Mouse (Mus musculus) urinary bladder, postnatal 14 days (tissue): Measurements from ENCODE around the gene Gdpd5.
"Not testable (repeated sequence)": the region's sequence is repeated elsewhere in the genome, so short reads cannot be mapped to it uniquely, and the experiment has no call there.

Experiments used
- DNase-seq: peaks from one replicate; pipeline ENCODE4 v3.0.0; 2021; ENCODE audit warnings: low spot score

Gdpd5 gene

DNA sequence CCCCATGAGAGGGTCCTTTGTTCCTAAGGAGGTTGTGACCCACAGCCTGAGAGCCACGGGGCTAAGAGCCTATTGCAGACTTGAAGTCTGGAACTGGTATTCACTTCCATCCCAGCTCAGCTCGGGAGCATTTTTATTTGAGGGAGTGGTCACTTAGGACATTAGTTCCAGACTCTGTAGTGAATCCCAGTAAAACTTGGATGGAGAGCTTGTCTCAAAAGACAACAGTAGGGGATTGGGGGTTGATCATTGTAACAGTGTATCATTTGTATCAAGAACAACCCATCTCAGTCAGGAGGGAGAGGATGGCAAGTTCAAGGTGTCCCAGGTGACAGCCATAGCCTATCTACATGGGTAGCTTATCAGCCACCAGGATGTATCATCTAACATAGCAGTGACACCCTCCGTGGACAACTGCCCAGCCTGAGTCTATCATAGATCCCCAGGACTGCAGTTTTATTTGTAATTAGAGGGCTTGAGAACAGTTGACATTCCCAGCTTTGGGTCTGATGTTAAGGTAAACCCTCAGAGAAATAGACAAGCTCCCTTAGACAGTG, 95.4 kb downstream of the Gdpd5 start:
- no peak for DNase-seq

DNA sequence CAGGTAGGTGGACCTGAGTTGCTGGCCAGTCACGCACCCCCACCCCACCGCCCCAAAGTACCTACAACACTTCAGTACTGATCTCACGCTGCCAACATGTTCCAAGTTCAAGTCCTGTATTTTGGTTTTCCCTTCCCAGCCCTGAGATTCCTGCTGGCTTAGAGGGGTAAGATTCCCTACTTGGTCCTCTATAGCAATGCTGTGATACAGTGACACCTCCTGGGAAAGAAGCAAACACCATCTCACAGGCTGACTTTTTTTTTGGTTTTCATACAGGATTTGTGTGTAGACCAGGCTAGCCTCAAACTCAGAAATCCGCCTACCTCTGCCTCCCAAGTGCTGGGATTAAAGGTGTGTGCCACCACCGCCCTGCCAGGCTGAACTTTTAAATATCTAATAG, 96.0 kb downstream of the Gdpd5 start:
- no peak for DNase-seq

DNA sequence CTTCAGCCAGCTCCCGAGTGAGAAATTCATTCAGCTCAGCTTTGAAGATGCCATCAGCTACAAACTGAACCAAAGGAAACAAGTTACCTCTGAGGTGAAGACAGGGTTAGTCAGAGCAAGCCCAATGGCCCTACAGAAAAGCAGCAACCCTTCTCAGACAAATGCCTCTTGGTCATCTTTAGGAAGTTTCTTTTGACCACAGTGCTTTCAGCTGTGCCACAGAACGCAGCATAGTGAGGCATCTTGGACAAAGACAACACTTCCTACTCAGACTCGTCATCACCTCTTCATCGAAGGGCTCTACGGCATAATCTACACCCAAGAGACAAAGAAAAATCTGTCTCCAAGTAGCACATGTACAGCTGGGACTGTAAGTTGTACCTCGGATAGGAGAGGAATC, 101.4 kb downstream of the Gdpd5 start:
- DNase-seq = no peak

DNA sequence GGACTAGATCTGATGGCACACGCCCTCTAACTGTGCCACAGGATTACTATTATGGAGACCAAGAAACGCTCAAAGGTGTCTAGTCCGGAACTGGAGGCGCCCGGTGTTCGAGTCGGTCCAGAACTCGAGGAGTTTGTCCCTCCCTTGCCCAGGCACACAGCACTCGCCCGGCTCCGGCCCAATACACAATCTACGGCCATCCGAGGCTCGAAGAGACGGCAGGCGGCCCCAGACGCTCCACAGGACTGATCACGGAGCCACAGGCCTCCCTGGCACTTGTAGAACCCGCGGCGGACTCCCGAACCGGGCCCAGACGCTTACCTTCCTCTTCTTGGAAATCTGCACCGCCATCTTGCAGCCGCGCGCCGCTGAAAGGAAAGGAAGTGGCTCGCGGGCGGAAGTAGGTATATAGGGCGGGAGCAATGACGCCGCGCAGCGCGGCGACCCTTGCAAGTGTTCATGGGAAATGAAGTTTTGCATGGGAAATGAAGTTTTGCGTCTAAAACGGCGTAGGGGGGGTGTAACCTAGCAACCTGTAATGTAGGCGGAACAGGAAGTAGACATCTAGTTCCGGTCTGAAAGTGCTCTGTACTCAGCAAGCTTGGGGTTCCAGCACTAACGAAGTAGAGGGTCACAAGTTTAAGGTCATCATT, 102.2 kb downstream of the Gdpd5 start, which contains the start of gene Rps3:
Gene Rps3, minus strand, starts transcription at position 468 of the 653 bp plus-strand sequence.
- DNase-seq = peak; percentile 95

DNA sequence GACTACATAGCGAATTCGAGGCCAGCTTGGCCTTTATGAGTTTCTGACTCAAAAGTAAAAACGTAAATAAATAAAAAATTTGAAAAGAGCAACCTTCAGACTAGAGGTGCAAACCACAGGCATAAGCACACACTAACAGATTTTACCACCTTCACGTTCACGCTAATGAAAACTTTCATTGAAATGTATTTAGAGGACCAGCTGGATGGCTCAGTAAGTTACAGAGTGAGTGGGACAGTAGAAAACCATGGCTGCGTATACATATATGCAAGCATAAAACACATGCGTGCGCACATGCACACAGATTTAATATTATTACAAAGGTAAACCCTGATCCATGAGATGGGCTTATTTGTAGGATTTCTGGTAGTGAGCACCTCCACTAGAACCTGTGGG, 102.7 kb downstream of the Gdpd5 start:
- no peak for DNase-seq

DNA sequence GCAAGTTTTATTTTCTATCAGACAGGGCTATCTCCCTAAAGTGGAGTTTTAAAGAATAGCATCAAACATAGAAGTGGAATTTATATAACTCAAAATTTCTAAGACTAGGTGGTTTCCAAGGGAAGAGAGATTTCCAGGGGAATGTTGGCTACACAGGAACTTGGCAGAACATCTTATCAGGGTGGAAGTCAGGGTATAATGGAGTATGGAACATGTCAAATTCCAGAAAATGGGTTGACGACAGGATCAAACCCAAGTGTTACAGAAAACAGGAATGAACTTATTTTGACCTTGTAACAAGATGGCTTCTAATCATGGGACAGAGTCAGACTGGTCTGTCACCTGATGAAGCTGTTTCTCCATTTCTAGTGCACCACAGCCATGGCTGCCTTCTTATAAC, 103.5 kb downstream of the Gdpd5 start:
- DNase-seq = no peak

DNA sequence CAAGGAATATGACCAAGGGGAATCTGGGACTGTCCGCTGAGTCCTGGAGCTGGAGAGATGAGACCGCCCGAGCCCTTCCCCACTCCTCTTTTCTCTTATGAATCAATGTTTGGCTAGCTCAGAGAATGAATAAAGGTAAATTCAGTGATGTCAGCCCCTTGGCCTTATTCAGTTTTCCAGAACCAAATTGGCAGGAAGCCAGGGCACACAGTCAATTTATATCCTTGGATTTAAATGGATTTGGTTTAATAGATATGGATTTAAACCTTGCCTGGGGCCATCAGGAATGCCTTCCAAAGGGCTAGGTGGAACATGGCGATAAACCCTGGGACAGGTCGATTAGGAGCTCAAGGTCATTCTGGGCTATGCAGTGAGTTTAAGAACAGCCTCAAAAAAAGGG, 108.5 kb downstream of the Gdpd5 start:
- DNase-seq = no peak

DNA sequence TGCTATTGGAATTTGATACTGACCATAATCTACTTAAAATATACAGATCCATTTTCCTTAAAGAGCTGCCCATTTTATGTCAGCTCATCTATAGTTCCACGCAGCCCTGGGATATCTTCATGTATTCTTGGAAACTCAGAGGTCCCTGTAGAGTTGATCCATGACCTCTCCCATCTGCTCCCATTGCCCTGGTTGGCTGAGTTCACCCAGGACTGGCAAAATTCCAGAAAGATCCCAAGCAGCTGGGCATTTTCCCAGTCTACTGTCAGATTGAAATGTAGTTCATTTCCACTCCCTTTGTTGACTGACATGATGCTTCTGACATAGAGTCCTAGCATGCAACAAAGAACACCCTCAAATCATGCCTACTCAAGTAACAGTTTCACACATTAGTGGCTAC, 117.9 kb downstream of the Gdpd5 start:
- no peak for DNase-seq

DNA sequence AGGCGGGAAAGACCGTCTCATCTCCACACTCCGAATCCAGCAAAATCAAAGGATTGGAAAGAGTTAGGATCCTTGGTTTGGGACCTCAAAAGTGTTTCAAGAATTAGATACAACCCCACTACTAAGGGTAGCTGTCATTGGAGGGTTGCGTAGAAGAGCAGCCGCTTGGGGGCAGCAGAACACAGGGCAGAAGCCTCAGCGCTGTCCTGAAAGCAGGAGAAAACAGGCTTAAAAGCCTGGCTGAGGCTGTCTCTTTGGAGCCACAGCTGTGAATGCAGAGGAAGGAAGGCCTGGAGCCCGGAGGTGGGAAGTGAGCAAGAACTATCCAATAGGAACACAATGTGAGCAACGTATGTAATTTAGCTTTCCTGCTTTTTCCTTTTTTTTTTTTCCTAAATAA, 119.0 kb downstream of the Gdpd5 start:
- DNase-seq = peak; percentile 81

DNA sequence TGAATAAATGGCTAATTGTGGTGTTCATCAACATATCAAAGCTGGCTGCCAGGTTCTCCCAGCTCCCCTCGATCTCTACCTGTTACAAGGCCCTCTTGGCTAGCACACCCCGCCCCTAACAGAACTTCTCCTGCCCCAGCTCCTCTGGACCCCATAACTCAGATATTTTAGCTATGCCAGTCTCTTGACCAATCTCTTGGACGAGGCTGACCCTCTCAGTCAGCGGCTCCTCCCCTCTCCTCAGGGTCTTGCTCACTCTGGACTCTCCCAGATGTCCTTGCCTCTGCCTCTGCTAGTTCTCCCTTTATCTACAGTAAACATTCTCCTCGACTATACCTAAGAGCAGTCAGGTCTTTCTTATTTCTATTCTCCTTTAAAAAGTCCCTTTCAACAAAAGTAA, 119.4 kb downstream of the Gdpd5 start:
- DNase-seq = no peak

DNA sequence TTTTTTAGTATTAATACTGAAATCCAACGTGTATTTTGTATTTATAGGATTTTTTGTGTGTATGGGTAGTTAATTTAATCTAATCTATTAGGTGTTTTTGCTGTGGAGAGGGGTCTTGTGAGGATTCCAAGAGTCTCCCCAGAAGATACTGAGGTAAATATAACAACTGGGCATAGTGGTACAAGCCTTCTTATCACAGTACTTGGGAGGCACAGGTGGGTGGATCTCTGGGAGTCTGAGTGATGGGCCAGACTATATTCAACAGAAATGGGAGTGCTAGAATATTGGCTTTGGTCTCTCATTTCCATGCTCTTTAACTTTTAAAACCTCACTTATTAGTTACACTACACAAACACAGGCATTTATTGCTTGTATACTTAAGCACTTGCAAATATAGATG, 119.9 kb downstream of the Gdpd5 start:
- no peak for DNase-seq

DNA sequence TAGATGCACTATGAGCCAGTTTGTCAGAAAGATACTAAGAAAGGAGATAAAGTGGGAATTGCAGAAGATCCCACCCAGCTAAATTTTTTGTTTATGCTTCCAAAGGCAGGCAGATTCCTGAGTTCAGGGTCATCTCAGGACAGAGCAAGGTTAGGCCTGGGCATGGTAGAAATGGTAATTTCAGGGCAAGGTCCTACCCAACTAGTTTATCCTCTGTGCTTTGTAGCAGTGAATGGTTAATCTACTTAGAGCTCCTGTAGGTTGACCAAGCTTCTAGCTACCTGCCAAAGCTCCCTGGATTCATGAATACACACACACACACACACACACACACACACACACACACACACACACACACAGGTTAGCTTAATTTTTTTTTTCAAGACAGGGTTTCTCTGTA, 123.3 kb downstream of the Gdpd5 start:
- DNase-seq = no peak

DNA sequence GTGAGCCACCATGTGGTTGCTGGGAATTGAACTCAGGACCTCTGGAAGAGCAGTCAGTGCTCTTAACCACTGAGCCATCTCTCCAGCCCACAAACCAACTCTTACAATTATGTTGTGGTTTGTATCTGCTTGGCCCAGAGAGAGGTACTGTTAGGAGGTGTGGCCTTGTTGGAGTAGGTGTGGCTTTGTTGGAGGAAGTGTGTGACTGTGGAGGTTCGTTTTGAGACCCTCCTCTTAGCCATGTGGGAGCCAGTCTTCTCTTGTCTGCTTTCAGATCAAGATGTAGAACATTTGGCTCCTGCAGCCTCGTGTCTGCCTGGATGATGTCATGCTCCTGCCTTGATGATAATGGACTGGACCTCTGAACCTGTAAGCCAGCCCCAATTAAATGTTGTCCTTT, 127.0 kb downstream of the Gdpd5 start:
- DNase-seq = not testable (repeated sequence)

DNA sequence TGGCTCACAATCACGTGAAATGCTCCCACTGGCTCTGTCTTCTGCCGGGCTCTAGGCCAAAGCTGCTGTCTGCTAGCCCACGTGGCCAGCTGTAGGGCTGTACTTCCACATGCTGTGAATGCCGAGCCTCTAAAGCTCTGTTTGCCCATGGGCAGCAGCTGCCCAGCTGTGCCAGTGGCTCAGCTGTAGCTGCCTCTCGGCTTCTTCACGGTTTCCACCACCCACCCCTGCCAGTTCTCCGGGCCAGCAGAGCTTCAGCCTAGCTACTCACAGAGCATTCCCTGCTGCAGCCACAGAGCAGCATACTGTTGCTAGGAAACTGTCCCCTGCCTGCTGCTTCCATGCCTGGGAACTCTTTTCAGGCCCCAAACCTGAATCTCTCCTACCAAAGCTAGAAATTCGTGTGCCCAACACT, 128.9 kb downstream of the Gdpd5 start:
- DNase-seq = peak; percentile 31
